In genomic region chr19:32939692-32940091, GRCm38 (mm10) we compare ENCODE assay signal across 19 mouse cellular contexts.
DNase-seq lines count a peak whose midpoint lies in the region; ATAC-seq and TF ChIP-seq lines count a peak whose summit lies in the region.
"Had no signal": no experiment of that assay in that cellular context is flagged by ENCODE, and none has a peak within 500 bp of the region (broad histone marks: within the 10 kb centered on the region; RNA-seq: fewer than 3 reads in every experiment).

No protein-coding gene starts in this region.

- no peaks in the 10 kb centered on the region for H3K4me1 ChIP-seq in heart, embryonic 10.5 days
- H3K4me1 ChIP-seq in bone marrow, adult 2 months (ENCODE audit: control insufficient read depth, insufficient read depth, low read length), result peaks cover 1% of the 10 kb centered on the region; the same call in 1 of the 2 replicates
- no peaks in the 10 kb centered on the region for H3K4me1 ChIP-seq in forebrain, embryonic 13.5 days
- H3K4me1 ChIP-seq: hindbrain, embryonic 15.5 days; midbrain, embryonic 15.5 days had no signal

- 83% methylated on average over 5 of the region's 5 CpGs for WGBS in heart, embryonic 10.5 days
- WGBS in bone marrow, adult 2 months, result 28% methylated on average over 5 of the region's 5 CpGs
- 85% methylated on average over 5 of the region's 5 CpGs for WGBS in forebrain, embryonic 13.5 days

- peak; percentile 14 to 51 for DNase-seq in heart, adult 9 months (ENCODE audit: low spot score in 2 of 2)
- no peak for DNase-seq in heart, embryonic 10.5 days (ENCODE audit: low spot score)
- peak; percentile 44 for DNase-seq in ovary, adult 18-20 months (ENCODE audit: low spot score)
- no peak for DNase-seq in ovary, postnatal 10 days (ENCODE audit: low spot score)
- DNase-seq in cerebellum, adult 9-10 months, result no peak
- DNase-seq: cerebellum, adult 8-10 months; heart, postnatal 14 days; kidney, adult 11 months; kidney, postnatal 36 days; thymus, postnatal 25 days had no signal

- no peak overlapping the region for H3K27ac ChIP-seq in heart, embryonic 10.5 days
- H3K27ac ChIP-seq in bone marrow, adult 2 months (ENCODE audit: control insufficient read depth, insufficient read depth, low read depth, low read length, poor library complexity), result peak overlapping the region; percentile 85
- H3K27ac ChIP-seq in forebrain, embryonic 13.5 days, result no peak overlapping the region
- H3K27ac ChIP-seq: embryonic facial prominence, embryonic 10.5 days; hindbrain, embryonic 15.5 days; left cerebral cortex, adult 2 months; liver, embryonic 14.5 days; midbrain, embryonic 15.5 days had no signal

- ATAC-seq in megakaryocyte progenitor cell, adult 5-6 weeks (replicated peaks; ENCODE audit: poor library complexity), result peak; percentile 57
- no peak for ATAC-seq in forebrain, embryonic 13.5 days
- ATAC-seq: midbrain, embryonic 15.5 days had no signal

- H3K27me3 ChIP-seq in heart, embryonic 10.5 days (ENCODE audit: insufficient read depth, poor library complexity, severe bottlenecking), result no peaks in the 10 kb centered on the region
- no peaks in the 10 kb centered on the region for H3K27me3 ChIP-seq in forebrain, embryonic 13.5 days
- H3K27me3 ChIP-seq: hindbrain, embryonic 15.5 days; midbrain, embryonic 15.5 days had no signal

- no peak overlapping the region for H3K4me2 ChIP-seq in forebrain, embryonic 13.5 days
- H3K4me2 ChIP-seq: hindbrain, embryonic 15.5 days; midbrain, embryonic 15.5 days had no signal

- no peak for TF ChIP-seq POLR2A in bone marrow, adult 2 months (IDR thresholded peaks at IDR 0.05; ENCODE audit: borderline replicate concordance, control insufficient read depth, low read depth, low read length)

- TF ChIP-seq CTCF in bone marrow, adult 2 months (IDR thresholded peaks at IDR 0.05; ENCODE audit: control insufficient read depth, insufficient read depth, low read length), result no peak

- no peaks in the 10 kb centered on the region for H3K9me3 ChIP-seq in heart, embryonic 10.5 days
- H3K9me3 ChIP-seq in forebrain, embryonic 13.5 days (replicated peaks), result no peaks in the 10 kb centered on the region
- H3K9me3 ChIP-seq: embryonic facial prominence, embryonic 10.5 days; hindbrain, embryonic 15.5 days; midbrain, embryonic 15.5 days had no signal

- no peak overlapping the region for H3K9ac ChIP-seq in forebrain, embryonic 13.5 days
- H3K9ac ChIP-seq: hindbrain, embryonic 15.5 days; liver, embryonic 14.5 days; midbrain, embryonic 15.5 days had no signal

- H3K4me3 ChIP-seq in heart, embryonic 10.5 days, result no peak overlapping the region
- no peak overlapping the region for H3K4me3 ChIP-seq in bone marrow, adult 2 months (replicated peaks; ENCODE audit: control insufficient read depth, low read depth, low read length)
- no peak overlapping the region for H3K4me3 ChIP-seq in forebrain, embryonic 13.5 days
- H3K4me3 ChIP-seq: embryonic facial prominence, embryonic 10.5 days; erythroblast, embryonic 14.5 days; hindbrain, embryonic 15.5 days; left cerebral cortex, adult 2 months; midbrain, embryonic 15.5 days had no signal

- H3K36me3 ChIP-seq in heart, embryonic 10.5 days, result no peaks in the 10 kb centered on the region
- H3K36me3 ChIP-seq in forebrain, embryonic 13.5 days (ENCODE audit: poor library complexity, severe bottlenecking), result no peaks in the 10 kb centered on the region
- H3K36me3 ChIP-seq: embryonic facial prominence, embryonic 10.5 days; hindbrain, embryonic 15.5 days; midbrain, embryonic 15.5 days had no signal

Comparison
In these comparisons a context has a peak if more than half of its experiments do, and no peak if none do; other contexts are left out.
1. DNase-seq: peak in heart, adult 9 months (2 of 2) and ovary, adult 18-20 months (single experiment); none in heart, embryonic 10.5 days (single experiment), ovary, postnatal 10 days (single experiment) and cerebellum, adult 9-10 months (single experiment).